Mouse (Mus musculus): ENCODE data around the gene Slc35g1.

- TF ChIP-seq POLR2A (IDR thresholded peaks at IDR 0.05; ENCODE audit: insufficient read length, low read depth) (no peak), TCF12 (IDR thresholded peaks at IDR 0.05; ENCODE audit: insufficient read depth, poor library complexity, severe bottlenecking) (no peak), MYOG (IDR thresholded peaks at IDR 0.05; ENCODE audit: control insufficient read depth in 1 of 3, insufficient read depth in 1 of 3, insufficient read length in 2 of 3, low read depth in 2 of 3) (no peak)
Measured at GRCm38 (mm10) chr19:38348271-38349012, 47.3 kb upstream of the Slc35g1 start.
